Mouse (Mus musculus): ENCODE data around the gene Fam214a. TPM values are rescaled to one million over a fixed set of nuclear protein-coding genes. Genes with fewer than 3 reads are reported as not detected.
"Not testable (repeated sequence)": the region's sequence is repeated elsewhere in the genome, so short reads cannot be mapped to it uniquely, and the experiment has no call there.

Fam214a gene
- total RNA-seq, 4 experiments from 2014 or later = 19.4 to 35.5 (median 24.3) TPM

GRCm38 (mm10) chr9:74979371-74979770 is 26.7 kb downstream of the Fam214a start:
- DNase-seq (ENCODE audit: low spot score in 2 of 2) = no peak

- DNase-seq (ENCODE audit: low spot score in 2 of 2) = no peak
Measured at GRCm38 (mm10) chr9:74979866-74980265, 27.2 kb downstream of the Fam214a start.

- no peak for DNase-seq (ENCODE audit: low spot score in 2 of 2)
Measured at GRCm38 (mm10) chr9:74981663-74982111, 29.0 kb downstream of the Fam214a start.

- no peak for DNase-seq (ENCODE audit: low spot score in 2 of 2)
Measured at GRCm38 (mm10) chr9:74982193-74982592, 29.5 kb downstream of the Fam214a start.

GRCm38 (mm10) chr9:74982722-74983121 is 30.0 kb downstream of the Fam214a start:
- DNase-seq (ENCODE audit: low spot score in 2 of 2) = not testable (repeated sequence)

GRCm38 (mm10) chr9:74985173-74985715 is 32.6 kb downstream of the Fam214a start:
- no peak for DNase-seq (ENCODE audit: low spot score in 2 of 2)

- no peak for DNase-seq (ENCODE audit: low spot score in 2 of 2)
Measured at GRCm38 (mm10) chr9:74985770-74986169, 33.1 kb downstream of the Fam214a start.

GRCm38 (mm10) chr9:74988893-74989460 is 36.3 kb downstream of the Fam214a start:
- no peak for DNase-seq (ENCODE audit: low spot score in 2 of 2)

- no peak for DNase-seq (ENCODE audit: low spot score in 2 of 2)
Measured at GRCm38 (mm10) chr9:74989990-74990389, 37.3 kb downstream of the Fam214a start.

GRCm38 (mm10) chr9:74994611-74995257 is 42.0 kb downstream of the Fam214a start:
- DNase-seq (ENCODE audit: low spot score in 2 of 2) = no peak

- no peak for DNase-seq (ENCODE audit: low spot score in 2 of 2)
Measured at GRCm38 (mm10) chr9:74996349-74996748, 43.7 kb downstream of the Fam214a start.

GRCm38 (mm10) chr9:74997976-74998375 is 45.3 kb downstream of the Fam214a start:
- DNase-seq (ENCODE audit: low spot score in 2 of 2) = no peak

GRCm38 (mm10) chr9:75001006-75001405 is 48.3 kb downstream of the Fam214a start:
- no peak for DNase-seq (ENCODE audit: low spot score in 2 of 2)

- peak; percentile 20 to 53 for DNase-seq (ENCODE audit: low spot score in 2 of 2)
Measured at GRCm38 (mm10) chr9:75001611-75002204, 49.0 kb downstream of the Fam214a start.

GRCm38 (mm10) chr9:75002262-75002661 is 49.6 kb downstream of the Fam214a start:
- no peak for DNase-seq (ENCODE audit: low spot score in 2 of 2)

- no peak for DNase-seq (ENCODE audit: low spot score in 2 of 2)
Measured at GRCm38 (mm10) chr9:75004203-75004602, 51.5 kb downstream of the Fam214a start.

GRCm38 (mm10) chr9:75016591-75016990 is 63.9 kb downstream of the Fam214a start:
- DNase-seq (ENCODE audit: low spot score in 2 of 2) = no peak

- DNase-seq (ENCODE audit: low spot score in 2 of 2) = no peak
Measured at GRCm38 (mm10) chr9:75019181-75019580, 66.5 kb downstream of the Fam214a start.

- no peak for DNase-seq (ENCODE audit: low spot score in 2 of 2)
Measured at GRCm38 (mm10) chr9:75019592-75019991, 66.9 kb downstream of the Fam214a start.

- DNase-seq (ENCODE audit: low spot score in 2 of 2) = no peak
Measured at GRCm38 (mm10) chr9:75020561-75020960, 67.9 kb downstream of the Fam214a start.

- DNase-seq (ENCODE audit: low spot score in 2 of 2) = no peak
Measured at GRCm38 (mm10) chr9:75022546-75022945, 69.9 kb downstream of the Fam214a start.

- DNase-seq (ENCODE audit: low spot score in 2 of 2) = no peak
Measured at GRCm38 (mm10) chr9:75023150-75023894, 70.6 kb downstream of the Fam214a start.
